Mouse (Mus musculus) olfactory bulb, adult 2 months (tissue): Measurements from ENCODE around the gene Fbln7.

Experiments
- CTCF ChIP-seq: fragments of 200-500 bp; IDR thresholded peaks from 2 replicates; pipeline ENCODE4 v1.5.1; 2012; ENCODE audit warnings: low read depth, mild to moderate bottlenecking, low read length, moderate library complexity; ENCODE audit not compliant: insufficient read depth
- POLR2A ChIP-seq: fragments of 200-500 bp; IDR thresholded peaks from 2 replicates; pipeline ENCODE4 v1.6.1; 2012; ENCODE audit warnings: mild to moderate bottlenecking, low read depth, low read length, moderate library complexity; ENCODE audit not compliant: insufficient read depth

DNA sequence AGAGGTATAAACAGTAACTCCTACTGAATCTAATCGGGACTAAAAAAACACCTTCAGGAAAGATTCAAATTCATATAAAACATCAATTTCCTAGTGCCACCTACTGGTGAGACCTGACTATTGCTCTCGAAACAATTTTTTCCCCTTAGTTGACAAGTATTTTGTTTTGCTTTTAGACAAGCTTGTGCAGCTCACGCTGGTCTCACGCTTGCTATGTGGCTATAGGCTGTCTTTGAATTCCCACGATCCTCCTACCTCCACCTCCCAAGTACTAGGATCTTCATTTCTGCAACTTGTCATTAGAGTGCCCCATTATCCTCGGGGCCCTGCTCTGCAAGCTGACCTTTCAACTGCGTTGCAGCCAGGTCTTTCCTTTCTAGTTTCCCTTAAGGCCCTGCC lies 45.4 kb upstream of the Fbln7 start:
- TF ChIP-seq POLR2A (no peak; the same call in 1 of the 2 replicates), CTCF (no peak)
